Mouse (Mus musculus) heart, embryonic 14.5 days (tissue): Measurements from ENCODE around the gene Ddhd1. TPM values are rescaled to one million over a fixed set of nuclear protein-coding genes. Genes with fewer than 3 reads are reported as not detected.

ENCODE experiments used
- ATAC-seq: fragments of 200-750 bp; cut with Nextera tagmentation; 2 replicates; pipeline ENCODE4 v1.8.0; 2017; ENCODE audit warnings: low read depth, moderate TSS enrichment; ENCODE audit not compliant: insufficient number of reproducible peaks, insufficient read depth, low FRiP score
- H3K27ac ChIP-seq, 2 experiments: fragments of 200-500 bp in 1 of 2; fragments of 300-500 bp in 1 of 2; sonication (generic) in 1 of 2; replicated peaks in 1 of 2; 2 replicates each; pipeline ENCODE4 v1.5.1; 2012 to 2014; ENCODE audit warnings: low read depth in 2 of 2, low read length in 2 of 2, control low read depth in 1 of 2, mild to moderate bottlenecking in 1 of 2, mixed read lengths in 1 of 2; ENCODE audit not compliant: control insufficient read depth in 1 of 2, insufficient read depth in 1 of 2
- H3K27me3 ChIP-seq: fragments of 300-500 bp; sonication (generic); 2 replicates; pipeline ENCODE4 v1.6.1; 2014; ENCODE audit warnings: mild to moderate bottlenecking, low read length, control low read depth; ENCODE audit not compliant: control insufficient read depth, insufficient read depth
- H3K36me3 ChIP-seq: fragments of 300-500 bp; sonication (generic); 2 replicates; pipeline ENCODE4 v1.6.1; 2014; ENCODE audit warnings: mild to moderate bottlenecking, control low read depth, low read length, mixed read lengths; ENCODE audit not compliant: control insufficient read depth, insufficient read depth
- H3K4me1 ChIP-seq, 2 experiments: fragments of 200-500 bp in 1 of 2; fragments of 300-500 bp in 1 of 2; sonication (generic) in 1 of 2; 2 replicates each; pipeline ENCODE4 v1.6.1; 2012 to 2014; ENCODE audit warnings: low read length in 2 of 2, control low read depth in 1 of 2, mixed read lengths in 1 of 2; ENCODE audit not compliant: control insufficient read depth in 2 of 2, insufficient read depth in 2 of 2
- H3K4me2 ChIP-seq: fragments of 300-500 bp; sonication (generic); 2 replicates; pipeline ENCODE4 v1.6.1; 2014; ENCODE audit warnings: mild to moderate bottlenecking, low read length
- H3K4me3 ChIP-seq, 2 experiments: fragments of 200-500 bp in 1 of 2; fragments of 300-500 bp in 1 of 2; sonication (generic) in 1 of 2; 2 replicates each; pipeline ENCODE4 v1.5.1; 2012 to 2014; ENCODE audit warnings: low read length in 2 of 2, mild to moderate bottlenecking in 2 of 2, control low read depth in 1 of 2, low read depth in 1 of 2, moderate library complexity in 1 of 2; ENCODE audit not compliant: control insufficient read depth in 1 of 2, insufficient read depth in 1 of 2
- H3K9ac ChIP-seq: fragments of 300-500 bp; sonication (generic); 2 replicates; pipeline ENCODE4 v1.6.1; 2014; ENCODE audit warnings: mild to moderate bottlenecking, low read length
- H3K9me3 ChIP-seq: fragments of 300-500 bp; sonication (generic); 2 replicates; pipeline ENCODE4 v1.6.1; 2016; ENCODE audit warnings: low read length, control low read depth; ENCODE audit not compliant: control insufficient read depth
- WGBS: fragments of 180-500 bp; shearing (Covaris S2); extraction: QIAGEN DNeasy Blood & Tissue Kit; methylation state at CpG from one replicate; pipeline ENCODE4 v1.1.7; 2014; 5-methylcytosine and 5-hydroxymethylcytosine counted together
- polyA plus RNA-seq: library from polyadenylated mRNA; unstranded; fragments of >200 nt; fragmentation: Nextera tagmentation; extraction: Ambion mirVana; gene quantifications from 2 replicates; pipeline ENCODE4 v1.2.1, GENCODE M21; 2014

The Ddhd1 gene
- polyA plus RNA-seq, 1 experiment from 2014 or later, result 13.8 TPM

DNA sequence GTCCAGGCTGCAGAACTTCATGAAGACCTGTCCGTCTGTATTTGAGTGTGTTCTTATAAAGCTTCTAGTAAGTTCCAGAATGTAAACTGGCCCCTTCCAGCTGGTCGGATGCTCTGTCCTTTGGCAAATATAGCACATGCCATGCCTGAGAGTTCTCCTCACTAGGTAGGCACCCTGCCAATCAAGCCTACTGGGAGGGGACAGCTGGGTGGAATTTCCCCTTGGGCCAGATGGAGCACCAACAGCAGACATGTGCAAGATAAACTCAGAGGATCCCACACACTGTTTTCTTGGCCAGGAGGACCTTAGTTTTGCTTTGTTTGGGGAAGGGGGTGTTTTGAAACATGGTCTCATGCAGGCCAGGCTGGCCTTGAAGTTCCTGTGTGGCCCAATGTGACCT lies 104.1 kb downstream of the Ddhd1 start:
- H3K4me2 ChIP-seq, result no peak overlapping the region
- H3K4me3 ChIP-seq, result no peak overlapping the region
- peak overlapping the region; percentile 5 to 43; a peak in 2 of 4 replicates for H3K27ac ChIP-seq
- H3K9ac ChIP-seq, result no peak overlapping the region
- WGBS, result 51% methylated on average over 2 of the region's 2 CpGs
- H3K27me3 ChIP-seq, result no peaks in the 10 kb centered on the region
- no peaks in the 10 kb centered on the region for H3K9me3 ChIP-seq
- H3K4me1 ChIP-seq, result peaks cover 10 to 11% of the 10 kb centered on the region in 2 experiments
- no peaks in the 10 kb centered on the region for H3K36me3 ChIP-seq
- peak; percentile 46; the same call in 1 of the 2 replicates for ATAC-seq

DNA sequence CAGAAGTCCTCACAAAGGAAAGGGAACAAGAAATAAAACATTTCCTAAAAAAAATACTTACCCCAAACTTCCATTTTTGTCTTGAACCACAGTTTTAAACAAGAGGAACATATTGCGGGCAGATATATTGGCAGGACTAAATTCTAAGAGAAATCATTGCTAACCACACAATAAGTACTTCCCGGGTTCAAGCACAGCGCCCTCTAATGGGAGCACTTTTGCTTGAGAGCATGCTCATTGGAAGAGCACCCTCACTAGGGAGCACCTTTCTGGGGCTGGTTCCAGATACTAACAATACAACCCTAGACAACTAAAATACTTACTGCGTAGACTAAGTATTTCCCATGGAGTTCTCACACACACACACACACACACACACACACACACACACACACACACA lies 105.5 kb downstream of the Ddhd1 start:
- Histone ChIP-seq H3K4me3 (no peak overlapping the region), H3K9ac (no peak overlapping the region), H3K36me3 (no peaks in the 10 kb centered on the region), H3K4me1 (peaks cover 10 to 11% of the 10 kb centered on the region in 2 experiments), H3K27ac (no peak overlapping the region), H3K4me2 (no peak overlapping the region), H3K27me3 (no peaks in the 10 kb centered on the region), H3K9me3 (no peaks in the 10 kb centered on the region)
- 76% methylated on average over 4 of the region's 4 CpGs for WGBS
- no peak for ATAC-seq

DNA sequence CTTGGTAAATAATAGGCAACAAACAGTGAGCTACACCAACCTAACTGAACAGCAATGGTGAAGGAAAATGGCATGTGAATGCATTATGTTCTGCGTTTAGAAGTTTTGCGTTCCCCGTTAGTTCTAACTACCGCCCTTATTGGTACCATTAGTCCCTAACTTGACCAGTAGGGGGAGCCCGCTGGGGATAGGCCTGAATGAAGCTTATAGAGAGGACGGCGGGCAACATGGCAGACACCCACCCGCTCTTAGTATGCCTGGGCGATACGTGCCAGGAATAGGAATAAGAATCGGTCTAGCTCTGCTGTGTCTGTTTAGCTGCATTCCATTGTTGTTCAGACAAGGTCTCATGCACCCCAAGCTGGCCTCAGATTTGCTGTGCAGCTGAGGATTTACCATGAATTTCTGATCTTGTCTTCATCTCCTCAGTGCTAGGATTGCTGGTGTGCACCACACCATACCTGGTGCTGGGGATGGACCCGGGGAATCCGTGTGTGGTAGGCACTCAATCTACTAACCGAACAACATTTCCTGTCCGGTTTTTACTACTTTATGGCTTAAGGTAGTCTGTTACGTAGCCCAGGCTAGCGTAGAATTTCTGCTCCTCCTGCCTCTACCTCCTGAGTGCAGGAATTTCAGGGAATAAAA lies 106.7 kb downstream of the Ddhd1 start:
- Histone ChIP-seq H3K27me3 (no peaks in the 10 kb centered on the region), H3K36me3 (no peaks in the 10 kb centered on the region), H3K4me1 (peaks cover 10 to 11% of the 10 kb centered on the region in 2 experiments), H3K9ac (no peak overlapping the region), H3K4me3 (no peak overlapping the region), H3K4me2 (no peak overlapping the region), H3K27ac (no peak overlapping the region), H3K9me3 (no peaks in the 10 kb centered on the region)
- ATAC-seq, result no peak
- 45% methylated on average over 17 of the region's 17 CpGs for WGBS

DNA sequence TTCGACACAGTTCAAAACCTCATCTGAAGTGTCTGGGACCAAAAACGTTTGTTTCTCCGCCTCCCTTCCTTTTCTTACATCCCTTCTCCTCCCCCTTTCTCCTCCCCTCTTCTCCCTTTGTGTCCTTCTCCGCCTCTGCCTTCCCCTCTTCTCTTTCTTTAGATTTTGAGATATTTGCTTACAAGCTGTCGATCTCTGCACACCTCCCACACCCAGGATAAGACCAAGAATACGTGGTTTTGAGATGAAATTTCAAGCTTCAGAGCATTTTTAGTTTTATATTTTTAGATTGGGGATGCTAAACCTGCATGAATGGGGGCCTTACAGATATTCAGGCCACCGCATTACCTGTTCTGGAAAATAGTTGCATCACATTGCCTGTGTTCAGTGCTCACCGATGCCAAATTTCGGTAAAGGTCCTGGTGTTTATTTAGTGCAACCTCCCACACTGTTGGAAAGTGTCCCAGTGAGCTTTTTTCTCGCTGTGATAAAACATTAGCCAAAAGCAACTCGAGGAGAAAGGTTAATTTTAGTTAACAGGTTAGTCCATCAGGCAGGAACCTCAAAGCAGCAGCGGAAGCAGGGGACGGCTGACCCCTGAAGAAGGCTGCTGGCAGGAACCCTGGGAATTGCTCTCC lies 107.8 kb downstream of the Ddhd1 start:
- Histone ChIP-seq H3K27ac (no peak overlapping the region), H3K4me2 (no peak overlapping the region), H3K4me3 (no peak overlapping the region), H3K36me3 (no peaks in the 10 kb centered on the region), H3K9me3 (no peaks in the 10 kb centered on the region), H3K27me3 (no peaks in the 10 kb centered on the region), H3K4me1 (peaks cover 10 to 11% of the 10 kb centered on the region in 2 experiments), H3K9ac (no peak overlapping the region)
- no peak for ATAC-seq
- 63% methylated on average over 13 of the region's 13 CpGs for WGBS

DNA sequence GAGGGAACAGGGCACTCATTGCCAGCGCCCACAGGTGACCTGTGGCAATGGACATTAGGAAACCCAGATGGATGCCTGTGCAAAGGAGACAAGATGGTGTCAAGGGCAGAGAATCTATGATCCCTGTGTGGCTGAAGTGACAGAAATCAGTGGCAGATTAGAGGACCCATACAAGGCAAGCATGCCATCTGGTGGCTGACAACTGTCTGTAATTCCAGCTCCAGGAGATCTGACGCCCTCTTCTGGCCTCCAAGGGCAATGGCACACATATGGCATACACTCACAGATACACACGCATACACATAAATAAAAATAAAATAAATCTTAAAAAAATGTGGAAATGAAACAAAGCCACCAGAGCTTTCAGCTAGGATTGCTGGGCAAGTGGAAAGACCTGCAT lies 109.8 kb downstream of the Ddhd1 start:
- no peak overlapping the region for H3K27ac ChIP-seq
- no peak overlapping the region for H3K9ac ChIP-seq
- H3K4me2 ChIP-seq, result no peak overlapping the region
- no peak for ATAC-seq
- no peaks in the 10 kb centered on the region for H3K27me3 ChIP-seq
- H3K9me3 ChIP-seq, result no peaks in the 10 kb centered on the region
- H3K4me1 ChIP-seq, result peaks cover 2% of the 10 kb centered on the region in 2 experiments; a peak in 2 of 4 replicates
- no peaks in the 10 kb centered on the region for H3K36me3 ChIP-seq
- H3K4me3 ChIP-seq, result no peak overlapping the region
- 70% methylated on average over 3 of the region's 3 CpGs for WGBS

DNA sequence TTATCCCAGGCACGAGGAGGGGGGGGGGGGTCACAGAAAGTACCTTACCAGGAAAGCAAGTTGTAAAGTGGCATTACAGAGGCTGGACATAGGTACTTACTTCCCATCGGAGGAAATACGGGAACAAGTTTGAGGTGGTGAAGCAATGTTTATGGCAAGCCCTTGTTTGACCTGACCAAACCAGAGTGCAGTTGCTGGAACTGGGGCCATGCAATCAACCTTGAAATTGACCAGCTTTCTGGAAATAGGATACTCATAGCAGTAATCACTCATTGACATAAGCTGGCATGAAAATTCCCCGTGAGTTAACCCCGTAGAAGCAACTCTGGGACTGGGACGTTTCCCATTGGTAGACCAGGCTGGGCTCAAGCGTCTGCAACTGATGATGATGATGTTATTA lies 113.0 kb downstream of the Ddhd1 start:
- Histone ChIP-seq H3K4me1 (peaks cover 2 to 3% of the 10 kb centered on the region in 2 experiments), H3K27ac (no peak overlapping the region), H3K9me3 (no peaks in the 10 kb centered on the region), H3K9ac (no peak overlapping the region), H3K36me3 (no peaks in the 10 kb centered on the region), H3K27me3 (no peaks in the 10 kb centered on the region), H3K4me2 (no peak overlapping the region), H3K4me3 (no peak overlapping the region)
- ATAC-seq, result no peak
- WGBS, result 88% methylated on average over 7 of the region's 7 CpGs

DNA sequence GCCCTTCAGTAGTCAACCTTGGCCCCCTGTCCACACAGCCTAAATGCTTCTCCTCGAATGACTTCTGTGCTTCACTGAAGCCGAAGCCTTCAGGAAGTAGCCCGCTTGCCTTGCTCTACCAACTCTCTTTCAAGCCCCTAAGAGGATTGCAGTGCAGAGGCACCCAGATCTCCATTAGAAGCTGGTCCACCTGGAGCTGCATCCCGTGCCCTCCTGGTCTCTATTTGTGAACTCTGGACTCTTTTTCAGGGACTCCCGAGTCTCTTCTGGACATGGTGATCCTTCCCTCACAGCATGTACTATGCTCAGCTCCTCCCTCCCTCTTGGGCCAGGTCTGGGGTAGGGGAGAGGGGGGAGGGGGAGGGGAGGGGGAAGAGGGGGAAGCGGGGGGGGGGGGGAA lies 113.9 kb downstream of the Ddhd1 start:
- WGBS, result 64% methylated on average over 5 of the region's 6 CpGs
- Histone ChIP-seq H3K9me3 (no peaks in the 10 kb centered on the region), H3K27me3 (no peaks in the 10 kb centered on the region), H3K4me1 (peaks cover 4 to 5% of the 10 kb centered on the region in 2 experiments), H3K4me3 (no peak overlapping the region), H3K9ac (no peak overlapping the region), H3K27ac (no peak overlapping the region), H3K36me3 (no peaks in the 10 kb centered on the region), H3K4me2 (no peak overlapping the region)
- ATAC-seq, result no peak
